Mouse (Mus musculus) E14TG2a.4 (cell line): Measurements from ENCODE around the gene Car12.
"Not testable (repeated sequence)": the region's sequence is repeated elsewhere in the genome, so short reads cannot be mapped to it uniquely, and the experiment has no call there.

Source experiments
- H3K27me3 ChIP-seq: 2 replicates; pipeline ENCODE4 v1.6.1; 2014; ENCODE audit warnings: low read length, control low read depth; ENCODE audit not compliant: insufficient read depth
- H3K36me3 ChIP-seq: 2 replicates; pipeline ENCODE4 v1.6.1; 2014; ENCODE audit warnings: low read length, control low read depth; ENCODE audit not compliant: insufficient read depth
- H3K4me1 ChIP-seq: replicated peaks from 2 replicates; pipeline ENCODE4 v1.6.1; 2014; ENCODE audit warnings: low read depth, low read length, control low read depth
- H3K4me3 ChIP-seq: replicated peaks from 2 replicates; pipeline ENCODE4 v1.5.1; 2014; ENCODE audit warnings: mild to moderate bottlenecking, low read length
- H3K9me3 ChIP-seq: 2 replicates; pipeline ENCODE4 v1.6.1; 2014; ENCODE audit warnings: low read length, control low read depth
- CTCF ChIP-seq: conservative IDR thresholded peaks from 2 replicates; pipeline ENCODE4 v1.5.1; 2014; ENCODE audit warnings: low read length
- NANOG ChIP-seq: IDR thresholded peaks from 2 replicates; pipeline ENCODE4 v1.6.1; 2014; ENCODE audit warnings: borderline replicate concordance, low read length, mixed read lengths
- POU5F1 ChIP-seq: IDR thresholded peaks from 2 replicates; pipeline ENCODE4 v1.6.1; 2014; ENCODE audit warnings: low read length, borderline replicate concordance

Car12 gene

GRCm38 (mm10) chr9:66760991-66761390 lies 47.5 kb downstream of the Car12 start:
- no peak for TF ChIP-seq CTCF
- TF ChIP-seq NANOG: no peak
- no peak for TF ChIP-seq POU5F1
- H3K4me1 ChIP-seq: no peaks in the 10 kb centered on the region
- H3K36me3 ChIP-seq: no peaks in the 10 kb centered on the region
- no peaks in the 10 kb centered on the region for H3K27me3 ChIP-seq
- no peak overlapping the region for H3K4me3 ChIP-seq
- H3K9me3 ChIP-seq: no peaks in the 10 kb centered on the region

GRCm38 (mm10) chr9:66768721-66769120 lies 55.2 kb downstream of the Car12 start:
- no peaks in the 10 kb centered on the region for H3K4me1 ChIP-seq
- no peaks in the 10 kb centered on the region for H3K9me3 ChIP-seq
- no peaks in the 10 kb centered on the region for H3K27me3 ChIP-seq
- no peak overlapping the region for H3K4me3 ChIP-seq
- no peaks in the 10 kb centered on the region for H3K36me3 ChIP-seq
- TF ChIP-seq NANOG (no peak), CTCF (no peak), POU5F1 (no peak)

DNA sequence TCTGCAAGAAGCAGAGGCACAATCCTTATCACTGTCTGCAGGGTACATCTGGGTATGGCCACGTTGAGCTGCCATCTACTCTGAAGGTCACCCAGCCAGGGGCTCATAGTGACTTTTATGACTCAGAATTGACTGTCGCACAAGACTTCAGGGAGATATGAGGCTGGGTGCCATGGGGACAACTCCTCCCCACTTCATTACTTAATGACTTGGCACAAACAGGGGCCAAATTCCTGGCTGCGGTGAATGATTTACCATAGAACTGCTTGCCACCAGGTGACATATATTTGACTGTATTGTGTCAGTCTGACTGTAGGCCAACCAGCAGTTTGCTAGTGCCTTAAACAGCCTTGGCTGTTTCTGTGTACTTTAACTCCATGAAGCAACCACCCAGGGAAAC lies 55.8 kb downstream of the Car12 start:
- H3K36me3 ChIP-seq: no peaks in the 10 kb centered on the region
- no peak overlapping the region for H3K4me3 ChIP-seq
- TF ChIP-seq CTCF (no peak), POU5F1 (no peak), NANOG (no peak)
- H3K27me3 ChIP-seq: no peaks in the 10 kb centered on the region
- H3K4me1 ChIP-seq: no peaks in the 10 kb centered on the region
- H3K9me3 ChIP-seq: no peaks in the 10 kb centered on the region

DNA sequence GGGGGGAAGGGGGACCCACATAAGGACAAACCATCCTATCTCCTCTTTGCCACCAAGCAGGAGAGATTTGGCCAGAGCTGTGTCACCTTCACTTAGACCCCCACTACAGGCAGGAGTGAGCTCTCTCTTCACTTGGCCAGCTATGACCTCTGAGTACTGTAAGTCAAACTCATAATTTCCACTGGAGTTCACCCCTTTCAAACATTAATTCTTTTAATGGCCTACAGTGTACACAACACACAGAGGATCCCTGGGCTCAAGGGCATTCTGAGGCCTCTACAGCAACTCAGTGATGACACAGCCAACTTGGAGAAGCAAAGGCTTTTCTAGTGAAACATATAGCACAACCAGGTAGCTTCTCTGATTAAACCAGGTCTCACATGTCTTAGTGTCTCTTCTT lies 57.2 kb downstream of the Car12 start:
- Histone ChIP-seq H3K27me3 (no peaks in the 10 kb centered on the region), H3K4me1 (no peaks in the 10 kb centered on the region), H3K4me3 (no peak overlapping the region), H3K36me3 (no peaks in the 10 kb centered on the region), H3K9me3 (no peaks in the 10 kb centered on the region)
- TF ChIP-seq POU5F1 (no peak), CTCF (no peak), NANOG (no peak)

GRCm38 (mm10) chr9:66784552-66784951 lies 71.1 kb downstream of the Car12 start:
- not testable (repeated sequence) for H3K4me1 ChIP-seq, H3K9me3 ChIP-seq, H3K27me3 ChIP-seq, H3K36me3 ChIP-seq, H3K4me3 ChIP-seq
- TF ChIP-seq CTCF: peak; percentile 51

GRCm38 (mm10) chr9:66787821-66788220 lies 74.3 kb downstream of the Car12 start:
- Histone ChIP-seq H3K4me3 (no peak overlapping the region), H3K36me3 (no peaks in the 10 kb centered on the region), H3K9me3 (no peaks in the 10 kb centered on the region), H3K4me1 (no peaks in the 10 kb centered on the region), H3K27me3 (no peaks in the 10 kb centered on the region)
- TF ChIP-seq CTCF (peak; percentile 36), POU5F1 (no peak)

- Histone ChIP-seq H3K4me1 (peaks cover 12% of the 10 kb centered on the region), H3K4me3 (peak overlapping the region; percentile 94), H3K9me3 (no peaks in the 10 kb centered on the region), H3K36me3 (no peaks in the 10 kb centered on the region), H3K27me3 (peaks cover 29% of the 10 kb centered on the region)
- TF ChIP-seq NANOG (no peak), CTCF (no peak), POU5F1 (no peak)
Observed at GRCm38 (mm10) chr9:66794629-66795463, 81.4 kb downstream of the Car12 start.

- Histone ChIP-seq H3K36me3 (no peaks in the 10 kb centered on the region), H3K27me3 (peaks cover 29% of the 10 kb centered on the region), H3K9me3 (no peaks in the 10 kb centered on the region), H3K4me3 (peak within 1 kb of the TSS; percentile 94), H3K4me1 (peaks cover 12% of the 10 kb centered on the region)
- TF ChIP-seq NANOG (no peak), POU5F1 (no peak), CTCF (no peak)
Observed at GRCm38 (mm10) chr9:66795464-66796324, 82.2 kb downstream of the Car12 start, which contains the start of gene Aph1b. Aph1b (minus strand) TSS chr9:66795490.
